Mouse (Mus musculus) lung, postnatal 14 days (tissue): Measurements from ENCODE around the gene Dpyd.

Experiments
- DNase-seq: peaks from one replicate; pipeline ENCODE4 v3.0.0; 2021

Dpyd gene

GRCm38 (mm10) chr3:119362392-119362791 lies 800.5 kb downstream of the Dpyd start:
- no peak for DNase-seq

- DNase-seq, result no peak
Measured at GRCm38 (mm10) chr3:119368931-119369330, 807.0 kb downstream of the Dpyd start.

DNA sequence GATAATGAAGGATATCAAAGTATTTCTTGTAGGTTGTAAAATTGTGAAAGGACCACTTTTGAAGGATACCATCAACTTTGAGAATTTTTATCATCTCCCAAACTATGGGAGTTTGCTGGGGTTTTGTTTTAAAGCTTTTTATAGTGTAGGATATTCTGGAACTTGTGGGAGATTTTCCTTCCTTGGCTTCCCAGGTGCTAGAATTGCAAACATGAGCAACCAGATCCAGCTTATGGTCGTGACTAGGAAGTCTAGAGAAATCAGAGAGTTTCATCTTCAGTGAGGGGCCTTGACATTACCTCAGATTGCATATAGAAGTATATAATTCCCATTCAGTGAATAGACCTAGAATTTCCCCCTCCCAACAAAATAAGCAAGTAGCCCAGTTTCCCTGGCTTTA lies 819.2 kb downstream of the Dpyd start:
- no peak for DNase-seq

DNA sequence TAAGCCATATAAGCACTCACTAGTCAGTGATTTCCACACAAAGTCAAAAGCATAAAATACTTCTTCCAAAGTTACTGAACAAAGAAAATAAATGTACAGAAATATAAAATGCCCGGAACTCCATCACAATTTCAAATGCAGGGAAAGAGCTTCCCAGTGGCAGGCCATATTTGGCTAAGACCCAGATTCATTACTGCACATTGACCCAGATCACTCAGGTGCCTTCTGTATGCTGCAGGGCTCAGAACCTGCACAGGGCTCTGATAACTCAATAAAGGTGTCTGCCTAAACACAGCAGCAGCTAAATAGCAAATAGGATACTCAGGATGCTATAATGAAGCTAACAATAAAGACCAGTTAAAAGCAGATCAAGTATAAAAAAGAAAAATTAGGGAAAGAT lies 820.5 kb downstream of the Dpyd start:
- no peak for DNase-seq

DNA sequence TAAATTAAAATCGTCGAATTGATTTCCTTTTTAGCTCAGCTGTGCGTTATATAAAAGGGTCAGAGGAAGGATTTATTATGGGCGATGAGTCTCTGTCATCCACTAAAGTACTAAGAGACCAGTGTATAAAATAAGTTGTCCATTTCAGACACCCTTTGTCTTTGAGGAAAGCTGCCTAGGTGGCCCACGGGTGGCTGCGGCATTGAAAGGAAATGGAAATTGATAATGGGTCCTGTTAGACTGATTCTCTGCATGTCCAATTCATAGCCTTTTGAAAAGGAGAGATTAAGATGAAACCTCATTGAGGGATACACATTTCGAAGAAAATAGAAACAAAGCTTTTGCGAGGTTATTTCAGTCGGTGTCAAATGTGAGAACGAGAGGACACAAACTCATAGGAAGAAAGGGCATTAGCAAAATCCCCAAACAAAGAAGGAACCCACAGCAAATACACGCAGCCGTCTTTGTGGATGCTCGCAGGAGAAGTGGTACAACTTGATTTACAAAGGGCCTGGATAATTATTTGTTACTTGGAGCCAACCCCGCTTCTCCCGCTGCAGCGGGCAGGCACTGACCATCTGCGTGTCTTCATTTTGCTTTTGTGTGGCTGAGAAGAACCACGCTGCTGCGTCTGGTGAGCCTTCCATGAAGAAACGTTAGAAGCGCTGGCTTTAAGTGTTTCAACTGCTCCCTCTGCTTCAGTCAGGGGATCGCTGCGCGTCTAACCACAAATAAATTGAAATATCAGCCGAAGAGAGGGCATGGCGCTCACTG lies 825.6 kb downstream of the Dpyd start:
- DNase-seq, result no peak

- DNase-seq, result no peak
Measured at GRCm38 (mm10) chr3:119397205-119397604, 835.3 kb downstream of the Dpyd start.

- DNase-seq, result no peak
Measured at GRCm38 (mm10) chr3:119402836-119403728, 841.2 kb downstream of the Dpyd start.

GRCm38 (mm10) chr3:119419087-119419709 lies 857.3 kb downstream of the Dpyd start:
- no peak for DNase-seq

DNA sequence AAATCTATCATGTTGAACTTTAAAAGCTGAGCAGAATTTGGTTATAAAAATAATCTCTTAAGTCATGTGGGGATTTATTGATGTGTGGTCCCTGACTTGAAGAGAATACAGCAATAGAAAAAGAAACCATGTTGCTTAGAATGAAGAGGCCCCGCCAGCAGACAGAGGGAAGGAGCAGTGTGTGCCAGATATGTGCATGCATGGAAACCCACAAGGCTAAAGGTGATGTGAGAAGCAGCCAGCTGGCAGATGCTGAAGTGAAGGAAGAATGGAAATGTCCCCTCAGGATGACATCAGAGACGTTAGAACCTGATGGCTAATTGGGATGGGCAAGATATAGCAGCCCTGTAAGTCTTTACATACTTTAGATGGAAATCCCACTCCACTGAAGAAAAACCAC lies 857.8 kb downstream of the Dpyd start:
- DNase-seq, result no peak

GRCm38 (mm10) chr3:119431339-119431738 lies 869.4 kb downstream of the Dpyd start:
- DNase-seq, result no peak

DNA sequence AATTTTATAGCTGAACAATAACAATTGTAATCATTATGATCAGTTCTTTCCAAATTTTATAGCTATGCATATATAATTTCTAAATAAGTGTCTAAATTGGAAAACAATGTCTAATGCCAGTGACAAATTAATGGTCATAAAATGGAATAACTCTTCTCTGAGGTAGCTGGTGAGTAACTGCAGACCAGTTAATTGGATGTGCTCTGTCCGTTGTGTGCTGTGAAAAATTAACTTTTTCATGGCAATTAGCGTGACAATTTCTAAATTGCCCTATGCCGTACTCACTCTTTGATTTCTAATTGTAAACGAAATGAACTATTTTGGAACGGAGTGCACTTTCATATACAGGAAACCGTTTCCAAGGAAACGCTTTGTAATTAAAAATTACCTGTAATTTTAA lies 869.8 kb downstream of the Dpyd start:
- no peak for DNase-seq

- no peak for DNase-seq
Measured at GRCm38 (mm10) chr3:119447559-119447958, 885.6 kb downstream of the Dpyd start.

DNA sequence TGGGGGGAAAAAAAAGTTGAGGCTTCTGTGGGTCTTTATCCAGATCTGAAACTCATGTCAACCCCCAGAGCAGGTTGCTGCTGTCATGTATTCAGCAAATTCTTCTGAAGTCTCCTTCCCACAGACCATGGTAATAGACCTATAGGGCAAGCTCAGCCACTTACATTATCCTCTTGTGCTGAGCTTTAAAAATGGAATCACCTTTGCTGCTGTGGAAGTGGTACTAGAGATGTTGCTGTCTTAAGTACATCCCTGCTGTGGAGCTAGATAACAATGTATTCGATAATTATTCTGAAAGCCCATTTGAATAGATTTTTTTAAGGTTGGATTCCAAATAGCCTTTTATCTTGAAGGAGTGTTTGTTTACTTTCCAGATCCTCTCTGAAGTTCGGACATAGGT lies 902.1 kb downstream of the Dpyd start:
- DNase-seq, result no peak

DNA sequence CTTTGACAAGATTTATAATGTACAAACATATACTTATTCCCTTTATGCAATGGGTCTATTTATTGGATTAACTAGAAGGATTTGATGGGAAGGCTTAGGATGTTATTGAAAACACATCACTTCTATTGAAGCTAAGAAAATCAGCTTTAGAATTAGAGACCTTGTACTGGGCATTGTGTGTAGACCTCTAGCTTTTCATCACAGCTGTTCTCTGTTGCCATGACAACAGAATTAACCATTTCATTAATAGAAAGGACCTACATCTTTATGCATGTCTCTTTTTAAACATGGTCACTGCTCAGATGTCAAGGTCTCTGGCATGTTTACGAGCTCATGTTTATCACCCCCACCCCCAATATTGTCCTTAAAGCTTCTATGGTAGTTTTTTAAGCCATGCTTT lies 902.5 kb downstream of the Dpyd start:
- no peak for DNase-seq

DNA sequence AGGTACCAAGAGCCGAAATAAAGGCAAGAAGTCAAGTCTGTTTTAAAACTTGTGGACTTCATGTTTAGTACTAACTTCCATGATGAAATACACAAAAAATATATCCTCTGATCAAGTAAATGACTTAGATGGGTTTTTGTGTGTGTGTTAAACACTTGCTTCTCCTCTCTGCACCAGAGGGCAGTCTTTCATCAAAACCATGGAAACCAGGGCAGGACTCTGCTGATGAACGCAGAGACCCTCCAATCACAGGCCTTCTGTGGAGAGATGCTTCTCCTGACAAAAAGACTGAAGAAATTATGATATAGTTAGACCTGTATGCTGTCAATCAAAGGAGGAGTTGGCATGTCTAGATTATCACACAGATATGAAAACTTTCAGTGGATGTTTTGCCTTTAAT lies 905.8 kb downstream of the Dpyd start:
- DNase-seq, result peak; percentile 1
